Mouse (Mus musculus) heart, postnatal 10 days (tissue): ENCODE measurements around the gene Npcd. TPM values are rescaled to one million over a fixed set of nuclear protein-coding genes. Genes with fewer than 3 reads are reported as not detected.

ENCODE experiments used
- DNase-seq, 2 experiments: peaks; one replicate each; pipeline ENCODE4 v3.0.0; 2021
- intact Hi-C: fragments of 180-260 bp; cut with DNase I; formaldehyde crosslinking; loops from one replicate; pipeline ENCODE4 v1.15.1; 2025
- total RNA-seq, 2 experiments: library from RNA; stranded (reverse); gene quantifications; 2 replicates each; pipeline ENCODE4 v1.2.3; 2021

Npcd gene
- 1 to 10 TPM in 1 of 2 experiments, under 1 TPM in 1; 0.74 to 1.8 TPM for total RNA-seq

DNA sequence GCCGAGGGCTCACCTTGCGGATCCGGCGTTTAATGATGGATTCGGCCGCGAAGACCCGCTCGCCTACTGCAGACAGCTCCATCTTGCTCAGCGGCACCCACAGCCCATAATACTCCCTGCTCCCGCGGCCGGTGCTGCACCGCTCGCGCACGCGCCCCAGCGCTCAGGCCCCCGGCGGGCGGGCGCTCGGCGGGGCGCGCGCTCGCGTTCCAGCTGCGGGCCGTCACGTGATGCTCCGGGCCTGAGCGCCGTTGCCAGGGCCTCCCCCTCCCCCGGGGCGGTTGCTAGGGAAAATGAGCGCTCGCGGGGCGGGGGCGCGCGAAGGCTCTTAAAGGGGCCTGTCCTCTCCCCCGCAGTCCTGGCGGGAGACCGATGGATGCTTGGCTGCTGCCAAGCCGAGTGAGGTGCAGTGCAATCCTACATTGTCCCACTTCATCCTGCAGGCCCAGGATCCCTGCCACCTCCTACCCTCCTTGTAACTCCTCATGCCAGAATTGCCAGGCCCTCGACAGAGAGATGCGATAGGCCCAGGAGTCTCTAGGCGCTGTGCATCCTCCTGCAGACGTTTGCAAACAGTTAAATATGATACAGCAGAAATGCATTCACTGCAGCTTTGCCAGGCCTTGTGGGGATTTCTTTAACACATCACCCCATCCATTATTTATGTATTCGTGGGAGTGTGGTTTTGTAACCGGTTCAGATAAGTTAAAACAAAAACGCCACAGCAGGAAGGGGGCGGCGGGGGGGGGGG, at the start of gene Npcd, which contains the start of gene Cbx6:
Npcd (minus strand) TSS at position 108 of the 751 bp plus-strand sequence.
Cbx6 (minus strand) TSS at position 559 of the 751 bp plus-strand sequence.
- intact Hi-C loops, result loop anchor here (5.0 kb wide), 2 partner anchors 93 to 248 kb away; no protein-coding TSS in a partner anchor
- peak; percentile 98 to 99 for DNase-seq

DNA sequence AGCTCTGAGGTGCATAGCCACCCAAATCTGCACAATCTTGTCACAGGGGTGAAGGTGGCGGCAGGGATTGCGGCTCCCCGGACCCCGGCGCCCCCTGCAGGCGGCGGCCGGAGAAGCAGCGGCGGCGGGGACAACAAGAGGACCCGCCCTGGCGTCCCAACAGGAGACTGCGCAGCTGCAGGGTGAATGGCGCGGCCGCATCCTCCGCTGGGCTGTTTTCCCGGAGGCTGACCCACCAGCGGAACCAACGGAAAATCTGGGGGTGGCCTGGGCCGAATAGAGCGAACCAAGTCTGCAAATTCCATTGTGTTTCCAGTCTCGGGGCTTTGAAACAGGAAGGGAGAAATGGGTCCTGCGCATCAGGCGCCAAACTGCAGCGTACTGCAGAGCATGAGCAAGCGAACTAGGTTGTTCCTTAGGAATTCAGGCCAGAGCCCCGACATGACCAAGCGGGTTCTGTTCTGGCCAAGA, 49.4 kb upstream of the Npcd start:
- intact Hi-C loops, result loop anchor here (1.0 to 5.0 kb wide), 2 partner anchors 51 to 126 kb away; no protein-coding TSS in a partner anchor
- DNase-seq, result peak; percentile 96 to 97

DNA sequence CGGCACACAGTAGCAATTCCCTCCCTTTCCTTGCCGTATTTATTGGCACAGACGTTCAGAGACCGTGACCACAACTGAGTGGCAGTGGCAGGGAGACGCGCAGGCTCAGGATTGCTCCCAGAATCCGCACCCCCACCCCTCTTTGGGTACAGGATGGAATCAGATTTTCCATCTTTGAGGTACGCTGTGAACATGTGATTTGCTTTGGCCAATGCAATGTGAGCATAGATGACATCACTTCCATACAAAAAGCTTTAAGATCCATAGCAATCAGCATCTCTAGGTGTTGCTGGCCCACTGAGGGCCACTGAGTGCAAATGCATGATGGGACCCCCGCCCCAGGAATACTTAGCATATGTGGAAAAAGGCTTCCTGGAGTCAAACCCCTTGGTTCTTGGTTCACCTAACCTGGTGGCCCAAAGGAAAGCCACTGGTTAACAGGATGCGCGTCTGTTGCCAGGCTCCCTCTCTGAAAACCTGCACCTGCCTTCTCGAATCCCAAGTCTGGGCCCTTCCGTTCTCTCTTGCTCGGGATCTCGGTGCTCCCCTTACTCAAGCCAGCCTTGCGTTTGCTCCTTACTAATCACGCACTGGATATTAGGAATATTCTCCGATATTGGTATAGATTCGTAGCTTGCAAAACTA, 48.7 kb upstream of the Npcd start:
- intact Hi-C loops, result loop anchor here (1.0 to 5.0 kb wide), 2 partner anchors 50 to 125 kb away; no protein-coding TSS in a partner anchor
- DNase-seq, result no peak

DNA sequence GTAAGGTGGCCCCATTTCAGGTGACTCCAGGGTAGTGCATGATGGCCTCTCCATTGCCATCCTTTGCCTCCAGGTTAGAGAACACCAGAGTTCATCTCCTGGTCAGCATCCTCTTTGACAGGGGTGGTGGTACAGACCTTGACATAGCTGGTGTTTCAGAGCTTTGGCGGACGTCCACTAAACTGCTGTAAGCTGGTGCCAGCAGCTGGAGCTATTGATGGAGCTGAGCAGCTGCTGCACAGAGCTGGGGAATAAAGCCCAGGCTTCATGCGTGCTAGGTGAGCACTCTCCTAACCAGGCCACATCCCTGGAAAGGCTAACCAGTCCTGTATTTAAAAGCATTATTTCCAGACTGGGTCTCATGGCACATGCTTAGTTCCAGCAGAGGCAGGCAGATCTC, 46.4 kb upstream of the Npcd start:
- DNase-seq, result no peak
- intact Hi-C loops, result loop anchor here (5.0 kb wide), 1 partner anchor 123 kb away; no protein-coding TSS in a partner anchor

DNA sequence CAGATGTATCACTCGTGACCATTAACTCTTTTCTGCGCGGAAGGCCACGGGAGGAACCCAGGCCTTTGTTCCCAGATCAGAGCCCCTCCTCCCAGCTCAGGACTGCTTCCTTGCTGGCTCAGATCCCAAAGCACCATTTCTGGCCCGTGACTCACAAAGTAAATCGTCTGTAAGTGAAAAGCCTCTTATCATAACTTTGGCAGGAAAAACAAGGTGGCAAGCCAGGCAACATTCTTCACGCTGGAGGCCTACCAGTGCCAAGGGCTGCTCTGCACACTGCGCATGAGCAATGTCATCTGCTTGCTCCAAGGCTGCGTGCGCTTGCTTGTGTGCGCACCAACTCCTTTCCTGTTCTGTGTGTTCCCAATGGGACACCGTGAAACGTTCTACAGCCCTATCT, 45.3 kb upstream of the Npcd start:
- peak; percentile 96 to 97 for DNase-seq
- intact Hi-C loops, result no loop called here

DNA sequence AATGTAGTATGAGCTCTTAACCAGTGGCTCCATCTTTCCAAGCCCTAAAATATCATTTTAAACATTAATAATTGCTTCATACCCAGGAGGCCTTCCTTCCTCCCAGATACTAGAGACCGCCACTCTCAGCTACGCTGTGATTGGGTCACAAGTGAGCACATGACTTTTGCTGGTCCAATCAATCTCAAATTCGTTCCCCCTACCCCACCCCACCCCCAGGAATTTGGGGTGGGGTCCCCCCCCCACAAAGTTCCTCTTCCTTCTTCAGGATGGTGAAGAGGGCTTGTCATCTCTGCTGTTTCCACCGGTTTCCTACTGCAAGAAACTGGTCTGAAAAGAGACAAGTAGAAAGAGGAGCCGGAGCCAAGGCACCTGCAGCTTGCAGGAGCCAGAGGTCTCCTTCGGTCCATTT, 44.7 kb upstream of the Npcd start:
- DNase-seq, result peak in 1 of 2 experiments; percentile 63
- intact Hi-C loops, result no loop called here

DNA sequence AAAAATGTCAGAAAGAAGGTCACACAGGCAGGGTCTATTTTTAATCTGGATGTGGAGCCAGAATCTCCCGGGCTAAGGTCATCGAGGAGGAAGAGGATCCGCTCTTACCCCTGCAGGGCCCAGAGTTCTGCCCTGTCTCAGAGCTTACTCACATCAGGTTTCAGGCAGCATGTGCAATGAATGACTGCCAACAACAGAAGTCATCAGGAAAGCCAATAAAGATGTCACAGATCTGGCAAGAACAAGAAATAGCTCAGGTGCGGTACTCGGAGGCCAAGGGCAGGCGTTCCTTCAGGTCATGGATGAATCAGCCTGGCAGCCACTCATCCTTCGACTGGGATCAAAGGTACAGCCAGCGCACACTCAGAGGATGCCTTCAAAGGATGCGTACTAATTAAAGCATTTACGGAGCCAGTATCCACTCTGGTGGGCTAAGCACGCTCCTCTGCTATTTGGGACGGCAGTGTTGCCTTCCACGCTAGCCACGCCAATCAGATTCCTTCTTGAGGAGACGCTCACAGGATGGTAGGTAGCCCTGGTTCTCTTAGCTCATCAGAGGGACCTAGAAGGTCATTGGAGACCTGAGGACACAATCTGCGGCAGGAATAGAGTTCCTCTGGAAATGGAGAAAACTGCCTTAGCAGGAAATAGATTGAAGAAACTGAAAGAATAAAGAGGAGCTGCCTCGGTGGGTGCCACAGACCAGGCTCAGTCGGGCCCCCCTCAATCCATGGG, 41.4 kb upstream of the Npcd start:
- intact Hi-C loops, result no loop called here
- no peak for DNase-seq

DNA sequence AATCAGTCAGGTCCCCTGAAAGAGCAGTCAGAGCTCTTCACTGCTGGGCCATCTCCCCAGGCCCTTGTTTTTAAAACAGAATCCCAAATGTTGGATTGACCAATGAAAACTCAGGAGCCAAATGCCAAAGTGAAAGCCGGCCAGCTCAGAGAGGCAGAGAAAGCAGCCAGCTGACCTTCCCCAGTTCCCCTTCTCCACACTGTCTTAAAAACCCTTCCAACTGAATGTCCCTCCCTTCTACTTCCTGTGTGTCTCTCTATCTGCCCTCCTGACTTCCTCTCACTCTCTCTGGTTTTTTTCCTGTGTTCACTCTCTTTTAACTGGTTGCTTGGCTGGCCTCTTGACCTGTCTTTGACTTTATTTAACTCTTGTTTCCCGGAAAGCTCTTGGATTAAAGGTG, 40.0 kb upstream of the Npcd start:
- intact Hi-C loops, result no loop called here
- no peak for DNase-seq

DNA sequence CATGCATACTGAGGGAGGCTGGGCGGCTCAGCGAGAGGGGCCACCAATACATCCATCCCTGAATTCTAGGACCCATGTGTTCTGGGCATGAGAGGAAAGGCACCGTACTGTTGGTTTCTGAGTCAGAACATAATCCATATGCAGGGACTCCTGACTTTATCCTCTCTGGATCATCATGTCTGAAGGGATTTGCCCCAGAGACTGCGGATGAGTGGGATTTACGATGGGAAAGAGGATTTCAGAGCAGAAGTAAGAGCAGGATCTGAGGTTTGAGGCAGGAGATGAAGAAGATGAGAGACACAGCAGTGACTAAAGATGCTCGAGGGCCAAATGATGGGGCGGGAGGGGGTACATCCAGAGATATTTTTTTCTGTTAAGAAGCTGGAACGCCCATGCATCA, 39.5 kb upstream of the Npcd start:
- intact Hi-C loops, result no loop called here
- DNase-seq, result no peak

DNA sequence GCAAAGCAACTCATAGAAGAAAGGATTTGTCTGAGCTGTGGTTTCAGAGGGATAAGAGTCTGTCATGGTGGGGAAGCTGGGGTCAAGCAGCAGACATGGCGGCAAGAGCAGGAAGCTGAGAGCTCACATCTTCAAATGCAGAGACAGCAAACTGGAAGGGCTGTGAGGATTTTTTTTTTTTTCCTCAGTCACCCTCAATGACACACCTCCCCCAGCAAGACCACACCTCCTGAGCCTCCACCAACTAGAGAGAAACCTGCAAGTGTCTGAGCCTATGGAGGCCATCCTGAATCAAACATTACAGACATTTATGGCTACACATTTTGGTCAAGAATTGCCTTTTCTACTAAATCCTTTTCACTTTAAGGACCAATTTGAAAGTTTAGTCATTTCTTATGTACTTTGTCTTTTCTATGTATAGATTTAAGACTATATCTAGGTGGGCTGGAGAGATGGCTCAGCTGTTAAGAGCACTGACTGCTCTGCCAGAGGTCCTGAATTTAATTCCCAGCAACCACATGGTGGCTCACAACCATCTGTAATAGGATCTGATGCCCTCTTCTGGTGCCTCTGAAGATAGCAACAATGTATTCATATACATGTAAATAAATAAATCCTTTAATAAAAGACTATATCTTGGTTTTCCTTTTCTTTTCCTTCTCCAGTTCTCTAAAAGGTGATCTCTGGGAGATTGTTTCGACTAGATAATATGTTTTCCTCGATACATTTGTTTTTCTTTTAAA, 33.4 kb upstream of the Npcd start:
- DNase-seq, result no peak
- intact Hi-C loops, result no loop called here

DNA sequence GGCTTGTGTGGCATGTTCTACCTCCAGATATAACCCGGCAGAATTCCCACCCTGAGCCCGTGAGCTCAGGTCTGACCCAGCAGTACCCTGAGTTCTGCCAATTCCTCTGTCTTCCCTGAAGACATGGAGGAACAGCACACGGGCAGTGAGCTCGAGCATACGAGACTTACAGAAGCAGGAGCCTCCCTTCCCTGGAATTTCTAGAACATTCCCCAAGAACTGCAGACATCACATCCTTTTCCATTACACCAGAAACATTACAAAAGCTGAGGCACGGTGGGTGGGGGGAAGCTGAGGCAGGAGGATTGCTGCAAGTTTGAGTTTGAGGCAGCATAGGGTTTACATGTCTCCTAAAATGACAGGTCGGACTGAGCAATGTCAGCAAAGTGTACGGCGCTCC, 25.8 kb upstream of the Npcd start:
- intact Hi-C loops, result no loop called here

DNA sequence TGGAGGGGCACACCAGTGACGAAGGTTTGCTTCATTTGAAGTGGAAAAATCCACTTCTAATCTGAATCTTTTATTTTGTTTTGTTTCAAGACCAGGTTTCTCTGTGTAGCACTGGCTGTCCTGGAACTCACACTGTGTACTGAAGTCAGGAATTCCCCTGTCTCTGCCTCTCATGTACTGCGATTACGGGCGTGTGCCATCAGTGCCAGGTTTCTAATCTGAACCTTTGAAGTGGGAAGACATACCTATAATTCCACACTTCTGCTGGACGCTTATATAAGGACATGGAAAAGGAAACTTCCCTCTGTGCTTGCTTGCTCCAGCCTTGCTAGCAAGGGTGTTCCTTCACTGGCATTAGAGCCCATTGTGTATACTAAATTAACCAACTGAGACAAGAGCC, 24.9 kb upstream of the Npcd start:
- no peak for DNase-seq
- intact Hi-C loops, result no loop called here

More for the DNA sequence above, 25.8 kb upstream of the Npcd start:
- no peak for DNase-seq

DNA sequence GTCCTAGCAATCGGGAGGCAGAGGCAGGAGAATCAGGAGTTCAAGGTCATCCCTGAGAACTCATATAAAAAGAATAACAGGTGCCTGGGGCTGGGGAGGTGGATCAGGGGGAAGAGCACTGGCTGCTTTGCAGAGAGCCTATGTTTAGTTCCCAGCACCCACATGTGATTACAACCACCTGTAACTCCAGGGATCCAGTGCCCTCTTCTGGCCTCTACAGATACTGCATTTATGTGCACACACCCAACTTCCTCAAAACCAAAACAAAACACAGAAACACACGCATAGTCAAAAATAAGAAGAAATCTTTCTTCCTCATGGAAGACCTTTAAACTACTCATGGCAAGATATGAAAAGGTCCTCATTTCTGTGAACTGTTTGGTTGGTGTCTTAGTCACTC, 16.1 kb upstream of the Npcd start:
- intact Hi-C loops, result no loop called here

DNA sequence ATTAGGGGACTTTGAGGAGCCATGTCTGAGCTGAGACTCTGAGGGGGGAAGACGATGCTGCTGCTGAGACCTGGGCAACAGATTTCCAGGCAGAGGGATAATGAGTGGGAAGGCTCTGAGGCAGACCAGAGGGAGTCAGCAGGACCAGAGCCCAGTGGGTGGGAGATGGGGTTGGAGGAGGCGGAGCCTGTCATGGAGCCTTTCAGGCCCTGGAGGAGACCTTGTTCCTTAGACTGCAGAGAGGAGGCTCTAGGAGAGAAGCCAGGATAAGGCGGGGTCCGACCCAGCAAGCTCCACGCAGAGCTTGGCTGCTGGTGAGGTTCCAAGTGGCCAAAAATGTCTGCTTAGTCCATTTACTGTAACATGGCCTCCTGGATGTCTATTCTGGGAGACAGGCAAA, 13.1 kb upstream of the Npcd start:
- intact Hi-C loops, result no loop called here
- peak; percentile 69 to 70 for DNase-seq

More for the DNA sequence above, 16.1 kb upstream of the Npcd start:
- no peak for DNase-seq

DNA sequence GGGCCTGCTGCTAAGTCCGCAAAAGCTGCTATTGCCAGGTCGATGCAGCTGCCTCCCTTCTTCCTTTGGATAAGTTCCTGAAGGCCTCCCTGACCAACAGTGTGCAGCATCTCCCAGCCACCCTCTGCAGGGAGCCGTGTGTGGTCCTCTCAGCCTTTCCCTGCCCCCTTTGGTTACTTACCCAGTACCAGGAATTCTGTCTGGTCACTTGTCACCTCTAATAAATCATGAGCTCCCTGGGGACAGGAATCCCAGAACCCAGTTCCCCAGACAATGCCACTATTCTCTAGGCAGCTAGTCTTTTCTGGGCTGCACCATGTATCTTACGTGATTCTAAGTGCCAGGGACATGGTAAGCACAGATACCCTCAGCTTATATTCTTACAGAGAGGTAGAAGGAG, 11.9 kb upstream of the Npcd start:
- no peak for DNase-seq
- intact Hi-C loops, result no loop called here

DNA sequence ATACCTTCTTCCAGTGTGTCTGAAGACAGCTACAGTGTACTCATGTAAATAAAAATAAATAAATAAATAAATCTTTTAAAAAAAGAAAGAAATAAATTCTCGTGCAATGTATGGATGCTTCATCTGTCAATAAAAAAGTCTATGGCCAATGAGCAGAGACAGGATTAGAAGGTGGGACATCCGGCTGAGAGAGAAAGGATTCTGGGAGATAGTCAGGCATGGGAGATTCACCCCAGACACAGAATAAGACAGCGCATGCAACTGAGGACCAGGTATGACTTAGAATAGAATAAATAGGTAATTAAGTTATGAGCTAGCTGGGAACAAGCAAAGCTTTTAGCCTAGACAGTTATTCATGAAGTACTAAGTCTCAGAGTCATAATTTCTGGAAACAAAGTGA, 8.9 kb upstream of the Npcd start:
- intact Hi-C loops, result no loop called here
- DNase-seq, result no peak

DNA sequence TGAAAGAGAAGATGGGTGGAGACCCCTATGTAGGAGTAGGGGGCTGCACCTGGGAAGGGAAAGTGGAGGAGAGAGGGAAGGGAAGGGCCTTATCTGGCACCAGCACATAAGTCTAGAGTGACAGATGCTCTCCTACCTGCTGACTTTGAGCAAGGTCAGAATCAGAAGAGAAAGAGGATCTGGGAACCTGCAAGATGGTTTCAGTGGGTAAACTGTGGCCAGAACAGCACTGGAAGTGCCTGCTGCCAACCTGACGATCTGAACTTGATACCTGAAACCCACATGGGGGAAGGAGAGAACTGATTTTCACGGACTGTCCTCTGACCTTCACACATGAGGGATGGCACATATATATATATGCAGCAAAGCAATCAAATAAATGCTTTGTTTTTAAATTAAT, 6.2 kb upstream of the Npcd start:
- DNase-seq, result no peak
- intact Hi-C loops, result no loop called here

DNA sequence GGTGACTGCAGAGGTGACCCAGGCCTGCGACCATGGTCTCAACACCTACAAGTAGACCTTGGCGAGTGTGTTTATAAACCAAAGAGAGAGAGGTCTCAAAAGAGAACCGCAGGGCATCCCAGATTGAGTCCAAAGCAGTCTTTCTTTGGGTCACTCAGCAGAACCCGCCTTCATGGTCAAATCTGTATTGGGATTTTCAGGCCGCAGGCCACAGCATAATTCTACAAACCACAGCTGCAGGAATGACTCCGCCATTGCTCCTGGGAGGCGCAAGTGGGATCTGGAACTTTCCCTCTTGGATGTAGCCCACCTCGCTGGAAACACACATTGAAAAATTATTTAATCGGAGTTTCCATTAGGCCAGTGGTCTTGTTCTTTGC, 834 bp upstream of the Npcd start:
- DNase-seq, result no peak
- intact Hi-C loops, result loop anchor here (5.0 kb wide), 2 partner anchors 92 to 247 kb away; no protein-coding TSS in a partner anchor

DNA sequence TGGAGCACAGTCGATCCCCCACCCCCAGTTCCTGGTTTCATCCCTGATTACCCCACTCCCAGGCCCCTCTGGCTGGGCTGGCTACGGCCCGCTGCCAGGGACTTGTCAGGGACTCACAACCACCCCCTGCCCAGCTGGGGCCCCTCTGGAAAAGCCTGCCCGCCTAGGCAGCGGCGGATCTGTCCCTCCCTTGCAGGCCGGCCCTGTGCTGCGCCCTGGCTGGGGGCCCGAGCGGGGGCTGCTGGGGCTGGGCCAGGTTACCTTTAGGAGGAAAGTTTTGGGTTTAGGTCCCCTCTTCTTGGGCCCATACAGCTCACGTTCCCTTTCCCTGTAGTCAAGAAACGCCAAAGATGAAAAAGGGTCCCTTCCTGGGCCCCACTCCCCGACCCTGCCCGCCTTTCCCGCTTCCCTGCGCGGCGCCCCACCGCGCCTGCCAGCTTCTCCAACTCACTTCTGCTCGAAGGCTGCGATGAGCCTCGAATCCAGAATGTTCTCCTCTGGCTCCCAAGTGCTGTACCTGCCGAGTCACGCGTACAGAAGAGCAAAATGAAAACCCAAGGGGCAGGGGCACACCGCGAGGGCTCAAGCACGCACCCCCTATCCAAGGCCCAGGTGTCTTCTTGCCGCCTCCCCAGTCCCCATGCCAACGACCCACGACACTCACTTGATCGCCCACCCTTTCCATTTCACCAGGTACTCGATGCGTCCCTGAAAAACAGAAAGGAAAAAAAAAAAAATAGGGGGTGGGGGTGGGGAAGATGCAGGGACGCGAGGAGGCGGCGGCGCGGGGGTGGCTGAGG, 586 bp downstream of the Npcd start:
- DNase-seq, result peak; percentile 53 to 57
- intact Hi-C loops, result loop anchor here (5.0 kb wide), 2 partner anchors 94 to 249 kb away; no protein-coding TSS in a partner anchor
